Mouse (Mus musculus) natural killer cell, adult 2 months (primary cell): ENCODE measurements around the gene Tmem265.

Source experiments
- DNase-seq, 2 experiments: peaks; one replicate each; pipeline ENCODE4 v3.0.0; 2022; ENCODE audit warnings: low spot score in 2 of 2

Tmem265 gene

DNA sequence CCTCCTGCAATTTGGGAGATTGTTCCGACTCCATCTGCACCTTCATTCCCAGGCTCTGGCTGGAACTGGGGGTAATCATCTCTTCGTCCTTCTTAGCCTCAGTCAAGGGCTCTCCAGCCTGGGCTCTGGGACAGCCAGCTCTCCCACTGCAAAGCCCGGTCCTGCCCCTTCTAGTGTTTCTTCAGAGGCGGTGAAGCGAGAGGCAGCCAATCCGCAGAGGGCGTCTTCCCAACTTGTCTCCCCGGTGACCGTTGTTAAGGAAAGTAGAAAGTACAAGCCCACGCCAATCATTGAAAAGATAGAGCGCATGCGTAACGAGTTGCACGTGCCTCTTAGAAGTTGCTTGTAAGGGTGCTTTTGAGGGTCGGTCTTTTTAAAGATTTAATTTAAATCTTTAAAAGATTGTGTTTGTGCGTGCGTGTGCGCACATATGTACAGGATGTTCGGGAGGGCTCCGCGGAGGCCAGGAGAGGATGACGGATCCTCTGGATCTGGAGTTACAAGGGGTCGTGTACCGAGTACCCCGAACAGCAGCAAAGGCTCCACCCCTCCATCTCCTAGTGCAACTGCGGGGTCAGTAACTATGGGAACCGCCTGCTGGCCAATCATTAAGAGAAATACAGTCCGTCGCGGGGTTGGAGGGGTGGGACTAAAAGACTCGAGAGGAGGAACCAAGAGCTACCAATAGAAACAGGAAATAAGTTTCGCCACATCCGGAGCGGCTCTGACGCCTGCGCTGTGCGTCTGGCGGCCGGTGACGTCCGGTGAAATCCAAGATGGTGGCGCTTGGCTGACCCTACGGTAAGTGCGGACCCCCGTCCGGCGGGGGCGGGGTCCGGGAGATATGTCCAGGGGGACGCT lies 27.1 kb downstream of the Tmem265 start, which contains the start of the genes Ccdc189 and Rnf40:
Ccdc189 (minus strand) TSS at position 585 of the 861 bp plus-strand sequence.
Rnf40 (plus strand) TSS at position 757 of the 861 bp plus-strand sequence.
- DNase-seq, result peak; percentile 94 to 95

DNA sequence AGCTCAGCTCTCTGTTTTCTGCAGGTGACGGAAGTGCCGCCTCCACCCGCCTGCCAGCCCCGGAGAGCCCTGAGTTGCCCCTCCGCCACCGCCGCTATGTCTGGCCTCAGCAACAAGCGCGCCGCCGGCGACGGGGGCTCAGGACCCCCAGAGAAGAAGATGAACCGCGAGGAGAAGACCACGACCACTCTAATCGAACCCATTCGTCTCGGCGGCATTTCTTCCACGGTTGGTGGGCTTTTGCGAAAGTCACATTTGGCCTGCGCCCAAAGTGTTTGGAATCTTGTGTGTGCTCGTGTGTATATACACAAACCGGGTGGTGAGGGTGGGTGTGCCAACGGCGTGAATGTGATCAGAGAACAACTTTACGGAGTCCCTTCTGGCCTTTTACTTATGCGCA lies 27.7 kb downstream of the Tmem265 start:
- no peak for DNase-seq

DNA sequence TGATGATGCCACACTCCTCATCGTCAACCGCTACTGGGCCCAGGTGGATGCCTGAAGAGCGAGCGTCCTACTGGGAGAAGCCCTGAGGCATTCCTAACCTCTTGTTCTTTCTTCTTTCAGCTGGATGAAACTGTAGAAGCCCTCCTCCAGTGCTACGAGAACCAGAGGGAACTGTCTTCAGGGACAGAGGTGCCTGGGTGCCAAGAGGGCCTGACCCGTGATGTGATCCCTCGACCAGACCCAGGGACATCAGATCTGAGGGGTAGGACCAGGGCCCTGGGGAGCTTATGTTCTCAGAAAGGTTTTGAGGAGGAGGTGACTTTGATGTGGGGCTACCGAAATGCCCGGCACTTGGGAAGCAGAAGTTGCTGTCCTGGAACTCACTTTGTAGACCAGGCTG lies 28.4 kb downstream of the Tmem265 start:
- no peak for DNase-seq

DNA sequence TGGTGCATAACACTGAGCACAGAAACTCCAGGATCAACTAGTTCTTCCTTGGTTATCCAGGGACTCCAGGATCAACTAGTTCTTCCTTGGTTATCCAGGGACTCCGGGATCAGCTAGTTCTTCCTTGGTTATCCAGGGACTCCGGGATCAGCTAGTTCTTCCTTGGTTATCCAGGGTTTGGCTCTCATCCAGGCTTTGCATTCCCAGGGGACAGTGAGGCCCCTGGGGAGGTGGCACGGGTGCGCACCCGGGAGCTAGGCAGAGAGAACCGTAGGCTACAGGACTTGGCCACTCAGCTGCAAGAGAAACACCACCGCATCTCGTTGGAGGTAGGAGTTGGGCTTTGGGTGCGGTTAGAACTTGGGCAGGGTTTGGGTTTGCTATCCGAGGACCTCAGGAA lies 29.9 kb downstream of the Tmem265 start:
- DNase-seq, result no peak

DNA sequence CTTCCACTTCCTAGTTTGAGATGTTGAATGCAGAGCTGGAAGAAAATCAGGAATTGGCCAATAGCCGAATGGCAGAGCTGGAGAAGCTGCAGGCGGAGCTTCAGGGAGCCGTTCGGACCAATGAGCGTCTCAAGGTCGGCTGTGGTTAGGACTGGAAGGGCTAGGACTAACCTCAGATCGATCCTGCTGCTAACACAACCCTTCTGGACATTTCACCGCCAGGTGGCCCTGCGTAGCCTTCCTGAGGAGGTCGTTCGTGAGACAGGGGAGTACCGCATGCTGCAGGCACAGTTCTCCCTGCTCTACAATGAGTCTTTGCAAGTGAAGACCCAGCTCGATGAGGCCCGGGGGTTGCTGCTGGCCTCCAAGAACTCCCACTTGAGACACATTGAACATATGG lies 31.4 kb downstream of the Tmem265 start:
- no peak for DNase-seq

DNA sequence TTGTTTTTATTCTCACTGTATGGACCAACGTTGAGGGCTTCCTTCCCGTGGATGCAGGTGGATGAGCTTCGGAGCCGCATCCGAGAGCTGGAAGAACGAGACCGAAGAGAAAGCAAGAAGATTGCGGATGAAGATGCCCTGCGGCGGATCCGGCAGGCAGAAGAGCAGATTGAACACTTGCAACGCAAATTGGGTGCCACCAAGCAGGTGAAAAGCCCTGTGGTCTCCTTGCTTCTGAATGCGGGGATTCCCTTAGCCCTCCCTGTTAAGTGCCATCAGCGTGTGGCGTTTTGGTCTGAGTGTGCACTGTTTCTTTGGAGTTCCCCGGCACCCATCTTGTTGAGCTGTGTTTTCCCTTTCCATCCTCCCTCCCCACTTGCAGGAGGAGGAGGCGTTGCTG lies 35.6 kb downstream of the Tmem265 start:
- DNase-seq, result no peak

DNA sequence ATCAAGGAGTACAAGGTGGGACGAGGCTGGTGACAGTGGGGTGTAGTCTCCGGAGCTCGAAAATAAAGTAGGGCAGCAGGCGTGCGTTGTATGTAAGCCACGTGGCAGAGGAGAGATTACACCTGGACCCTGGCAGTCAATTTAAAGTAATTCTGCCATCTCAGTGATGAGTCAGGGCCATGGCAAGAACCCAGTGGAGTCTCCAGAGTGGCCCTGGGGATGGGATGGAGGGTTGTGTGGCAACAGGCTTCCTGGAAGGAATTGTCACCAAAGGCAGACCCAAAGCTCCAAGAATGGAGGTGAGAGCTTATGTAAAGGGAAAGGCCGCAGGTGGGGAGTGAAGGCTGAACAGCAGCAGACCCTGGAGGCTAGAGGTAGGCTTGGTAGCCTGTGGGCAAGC lies 39.4 kb downstream of the Tmem265 start:
- DNase-seq, result no peak

DNA sequence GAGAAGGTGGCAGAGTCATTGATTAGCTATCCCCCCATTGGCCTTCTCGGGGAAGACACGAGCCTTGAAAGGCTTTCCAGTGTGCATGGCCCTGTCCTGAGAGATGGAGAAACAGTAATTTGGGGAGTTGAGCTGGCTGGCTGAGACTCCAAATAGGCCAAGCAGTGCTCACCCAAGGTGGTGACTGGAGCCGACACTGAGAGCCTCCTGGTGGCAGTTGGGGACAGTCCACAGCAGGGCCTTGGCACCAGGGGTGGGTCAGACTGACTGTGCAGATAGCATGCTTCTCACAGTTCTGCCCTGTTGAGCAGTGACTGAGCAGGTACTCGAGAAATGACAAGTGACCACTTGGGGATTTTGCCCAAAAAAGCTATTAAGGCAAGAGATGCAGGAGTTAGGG lies 40.5 kb downstream of the Tmem265 start:
- no peak for DNase-seq

DNA sequence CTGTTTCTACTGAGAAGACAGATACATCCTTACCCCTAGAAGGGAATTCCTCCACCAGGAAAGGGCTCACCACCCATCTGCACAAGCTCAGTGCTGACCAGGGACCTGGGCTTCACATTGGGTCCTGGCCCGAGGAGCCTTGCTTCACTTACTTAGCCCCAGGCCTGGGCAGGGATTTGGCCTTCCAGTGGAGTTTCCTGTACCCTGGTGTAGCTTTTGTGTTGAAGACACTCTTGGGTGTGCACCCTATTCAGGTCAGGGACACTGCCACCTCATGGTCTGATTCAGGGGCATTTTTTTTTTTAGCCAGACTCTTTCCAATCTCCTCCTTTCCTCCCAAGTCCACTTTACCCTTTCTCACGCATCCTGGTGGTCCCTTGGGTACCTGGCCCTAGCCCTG lies 41.7 kb downstream of the Tmem265 start:
- DNase-seq, result no peak

DNA sequence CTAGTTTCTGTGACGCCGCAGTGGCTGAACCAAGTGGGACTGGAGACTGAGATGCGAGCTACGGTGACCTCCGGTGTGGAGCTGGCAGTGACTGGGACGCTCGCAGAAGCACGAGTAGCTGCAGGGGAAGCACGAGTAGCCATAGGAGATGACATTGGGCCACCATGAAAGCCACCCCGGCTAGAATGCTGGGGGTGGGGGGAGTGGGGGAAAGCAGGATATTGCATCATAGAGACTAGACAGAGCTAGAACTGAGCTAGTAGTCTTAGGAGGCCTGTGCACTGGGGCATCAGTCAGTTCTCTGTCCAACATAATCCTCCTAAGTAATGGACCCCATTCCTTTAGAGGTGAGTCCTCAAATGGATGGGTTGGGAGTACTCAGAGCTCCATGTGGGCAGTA lies 43.1 kb downstream of the Tmem265 start:
- no peak for DNase-seq

DNA sequence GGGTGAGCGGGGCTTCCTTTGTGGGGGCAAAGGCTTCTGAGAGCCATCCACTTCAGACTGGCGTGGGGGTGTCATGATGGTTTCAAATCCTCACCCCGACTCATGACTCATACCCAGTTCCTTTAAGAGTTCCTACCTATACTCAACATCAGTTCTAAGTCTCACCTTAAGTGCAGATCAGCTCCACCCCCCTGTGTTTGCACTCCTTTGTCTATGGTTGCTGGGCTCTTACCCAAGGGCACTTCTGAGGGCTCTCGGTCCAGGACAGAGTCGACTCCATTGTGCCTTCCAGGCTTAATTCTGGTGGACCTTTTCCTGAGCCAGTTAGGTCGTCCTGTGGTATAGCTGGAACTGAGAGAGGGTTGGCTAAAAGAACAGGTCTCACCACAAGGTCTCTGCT lies 46.0 kb downstream of the Tmem265 start:
- no peak for DNase-seq

DNA sequence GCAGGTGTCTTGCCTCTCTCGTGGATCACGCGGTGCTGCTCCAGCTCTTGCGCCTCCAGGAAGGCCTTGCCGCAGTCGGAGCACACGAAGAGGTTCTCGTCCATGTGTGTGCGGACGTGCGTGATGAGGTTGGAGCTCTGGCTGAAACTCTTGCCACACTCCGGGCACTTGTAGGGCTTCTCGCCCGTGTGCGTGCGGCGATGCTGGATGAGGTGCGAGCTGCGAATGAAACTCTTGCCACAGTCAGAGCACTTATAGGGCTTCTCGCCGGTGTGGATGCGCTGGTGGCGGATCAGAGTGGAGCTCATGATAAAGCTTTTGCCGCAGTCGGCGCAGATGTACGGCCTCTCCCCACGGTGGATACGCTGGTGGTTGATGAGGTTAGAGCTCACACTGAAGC lies 49.8 kb downstream of the Tmem265 start:
- no peak for DNase-seq

DNA sequence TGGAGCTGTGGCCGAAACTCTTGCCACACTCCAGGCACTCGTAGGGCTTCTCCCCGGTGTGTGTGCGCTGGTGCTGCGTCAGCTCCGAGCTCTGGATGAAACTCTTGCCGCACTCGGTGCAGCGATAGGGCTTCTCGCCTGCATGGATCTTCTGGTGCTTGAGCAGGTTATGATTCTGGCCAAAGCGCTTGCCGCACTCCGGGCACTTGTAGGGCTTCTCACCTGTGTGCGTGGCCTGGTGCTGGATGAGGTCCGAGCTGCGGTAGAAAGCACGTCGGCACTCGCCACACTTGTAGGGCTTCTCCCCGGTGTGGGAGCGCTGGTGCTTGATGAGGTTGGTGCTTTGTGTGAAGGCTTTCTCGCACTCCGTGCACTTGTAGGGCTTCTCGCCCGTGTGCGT lies 50.4 kb downstream of the Tmem265 start:
- no peak for DNase-seq

DNA sequence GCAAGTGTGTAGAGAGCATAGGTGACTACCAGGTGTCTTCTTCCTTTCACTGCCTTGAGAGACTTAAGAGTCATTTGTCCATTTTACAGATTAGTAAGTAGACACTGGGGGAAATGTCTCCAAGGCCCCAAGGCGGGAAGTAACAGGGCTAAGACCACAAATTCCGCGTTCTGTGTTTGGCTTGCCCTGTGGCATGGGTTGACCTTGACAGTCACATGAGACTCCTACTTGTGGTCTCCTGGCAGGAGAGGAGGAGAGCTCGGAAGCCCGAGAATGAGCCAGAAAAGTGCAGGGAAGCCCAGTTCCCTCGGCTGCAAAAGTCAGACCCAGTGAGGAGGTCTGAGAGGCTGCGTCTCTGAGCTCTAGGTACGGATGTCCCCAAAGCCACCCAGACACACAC lies 52.3 kb downstream of the Tmem265 start:
- DNase-seq, result no peak

DNA sequence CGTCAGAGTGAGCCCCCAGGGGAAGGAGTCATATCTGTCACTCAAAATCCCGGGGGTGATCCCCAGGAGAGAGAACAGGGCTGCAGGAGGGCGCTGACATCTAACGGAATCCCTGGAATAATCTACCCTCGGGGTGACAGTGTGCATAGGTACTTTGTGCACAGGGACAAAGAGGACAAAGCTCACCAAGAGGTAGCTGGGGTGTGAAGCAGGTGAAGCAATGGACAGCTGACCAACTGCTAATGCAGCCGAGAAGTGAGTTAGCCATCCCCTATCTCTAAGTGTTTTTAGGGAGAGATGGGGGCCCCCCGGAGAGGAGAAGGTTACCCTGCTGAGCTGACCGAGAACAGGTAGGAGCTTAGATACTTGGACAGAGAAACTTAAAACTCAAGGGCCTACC lies 52.9 kb downstream of the Tmem265 start:
- DNase-seq, result no peak

DNA sequence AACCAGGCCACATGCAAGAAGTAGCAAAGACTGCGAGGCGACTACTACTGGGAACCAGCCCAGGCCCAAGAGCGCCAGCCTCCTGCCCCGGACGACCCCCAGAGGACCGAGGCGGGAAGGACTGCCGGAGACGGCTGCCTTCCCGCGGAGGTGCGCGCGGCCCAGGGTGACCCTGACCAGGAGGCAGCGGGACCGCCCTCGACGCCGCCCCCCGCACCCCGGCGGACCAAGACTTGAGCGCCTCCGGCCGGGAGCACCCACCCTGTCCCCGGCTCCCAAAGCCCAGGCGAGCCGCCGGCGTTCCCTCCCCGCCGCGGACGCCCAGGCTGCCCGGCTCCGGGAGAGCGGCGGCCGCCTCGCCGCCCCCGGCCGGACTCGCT lies 53.3 kb downstream of the Tmem265 start:
- peak; percentile 20 to 22 for DNase-seq

DNA sequence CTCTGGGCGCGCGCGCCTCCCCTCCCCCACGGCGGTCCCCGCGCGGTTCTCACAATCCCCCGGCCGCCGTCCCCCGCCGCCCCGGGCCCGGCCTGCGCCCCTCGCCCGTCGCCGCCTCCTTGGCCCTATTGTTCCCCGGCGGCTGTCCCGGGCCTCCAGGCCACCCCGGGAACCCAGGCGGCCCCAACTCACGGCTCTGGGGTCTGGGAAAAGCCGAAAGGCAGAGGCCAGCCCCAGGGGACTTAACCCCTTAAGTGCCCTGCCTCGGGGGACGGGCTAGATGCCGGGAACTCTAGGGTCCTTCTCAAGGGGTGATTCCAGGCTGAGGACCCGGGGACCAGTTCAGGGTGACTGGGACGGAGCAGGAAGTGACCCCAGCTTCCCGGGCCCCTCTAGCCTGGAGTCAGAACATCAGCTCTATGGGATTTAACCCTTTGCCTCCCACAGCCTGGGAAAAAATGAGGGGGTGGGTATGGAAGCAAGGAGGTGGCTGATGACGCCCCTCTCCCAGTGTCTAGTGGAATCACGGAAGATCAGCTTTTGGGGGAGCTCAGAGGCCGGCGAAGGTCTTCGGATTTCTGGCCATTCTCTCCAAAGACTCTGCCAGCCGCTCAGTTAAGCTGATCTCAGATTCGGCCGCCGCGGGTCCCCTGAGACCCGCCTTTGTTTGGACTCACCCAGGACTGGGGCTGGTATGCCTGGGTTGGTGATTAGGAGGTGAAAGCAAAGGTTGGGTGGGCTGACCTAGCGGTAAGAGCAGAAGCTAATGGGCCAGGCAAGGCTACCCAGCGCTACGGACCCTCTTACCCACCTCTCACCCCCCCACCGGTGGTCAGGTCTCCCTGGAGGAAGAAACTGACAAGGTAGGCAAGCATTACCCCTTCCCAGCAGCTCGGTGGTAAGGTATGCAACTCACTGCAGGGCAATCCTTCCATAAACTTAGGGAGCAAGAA lies 54.0 kb downstream of the Tmem265 start, which contains the start of gene Zfp629:
Zfp629 (minus strand) TSS at position 907 of the 953 bp plus-strand sequence.
- peak; percentile 26 to 36 for DNase-seq

DNA sequence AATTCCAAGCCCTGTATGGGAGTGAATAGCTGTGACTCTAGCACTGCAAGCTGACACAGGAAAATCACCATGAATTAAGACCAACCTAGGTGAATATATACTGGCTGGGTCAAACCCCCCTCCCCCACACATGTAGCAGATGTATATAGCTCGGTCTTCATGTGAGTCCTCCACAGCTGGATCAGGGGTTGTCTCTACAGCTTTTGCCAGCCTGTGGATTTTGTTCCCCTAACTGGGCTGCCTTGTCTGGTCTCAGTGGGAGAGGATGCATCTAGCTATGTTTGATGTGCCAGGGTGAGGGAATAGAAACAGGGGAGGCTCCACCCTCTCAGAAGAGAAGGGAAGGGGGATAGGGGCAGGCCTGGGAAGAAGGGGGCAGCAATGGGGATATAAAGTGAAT lies 55.1 kb downstream of the Tmem265 start:
- DNase-seq, result no peak
